Mouse (Mus musculus): ENCODE results near the gene Ankrd6. TPM values are rescaled to one million over a fixed set of nuclear protein-coding genes. Genes with fewer than 3 reads are reported as not detected.

Gene Ankrd6
- 3.0 and 3.4 TPM in 2 replicates for polyA plus RNA-seq (2014; fragmentation: Nextera tagmentation; extraction: Ambion mirVana)

DNA sequence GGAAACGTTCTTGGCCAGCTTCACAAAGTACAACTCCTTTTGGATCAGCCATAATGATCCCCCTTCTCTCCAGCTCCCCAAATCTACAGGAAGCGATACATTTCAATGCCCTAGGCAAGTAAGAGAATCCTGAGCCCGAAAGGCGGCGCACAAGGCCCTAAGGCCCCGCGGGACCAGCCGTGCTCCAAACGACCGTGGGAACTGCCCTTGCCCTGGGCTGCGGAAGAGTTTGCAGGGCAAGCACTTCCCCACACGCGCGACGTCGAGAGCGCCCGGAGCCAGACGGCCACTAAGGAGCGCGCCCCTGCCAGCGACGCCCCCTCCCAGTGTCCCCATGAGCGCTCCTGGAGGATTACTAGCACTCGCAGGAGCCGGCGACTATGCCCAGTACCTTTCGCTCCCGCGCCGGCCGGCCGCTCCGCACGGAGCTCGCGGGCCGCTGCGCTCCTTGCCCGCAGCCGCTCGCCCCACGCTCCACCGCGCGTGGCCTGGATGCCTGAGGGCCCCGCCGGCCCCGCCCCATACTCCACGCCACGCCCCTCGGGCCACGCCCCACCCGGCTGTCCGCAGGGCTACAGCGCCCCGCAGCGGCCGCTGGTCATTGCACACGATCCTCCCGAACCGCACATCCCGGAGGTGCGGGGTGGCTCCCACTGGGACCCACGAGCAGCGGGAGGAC is at the start of gene Ankrd6:
Gene Ankrd6, minus strand, starts transcription at position 486 of the 679 bp plus-strand sequence.
- Histone ChIP-seq H3K4me2 (peak within 1 kb of the TSS; percentile 100), H3K4me1 (replicated peaks; ENCODE audit: control insufficient read depth, insufficient read depth, low read length) (peaks cover 11% of the 10 kb centered on the region), H3K27me3 (replicated peaks; ENCODE audit: control insufficient read depth, insufficient read depth, low read length) (peaks cover 40% of the 10 kb centered on the region), H3K9ac (ENCODE audit: low read depth, low read length) (peak within 1 kb of the TSS; percentile 64), H3K27ac (ENCODE audit: low read depth, low read length) (no peak within 1 kb of the TSS), H3K36me3 (ENCODE audit: control insufficient read depth, insufficient read depth, low read length) (no peaks in the 10 kb centered on the region), H3K4me3 (ENCODE audit: low read depth, low read length) (peak within 1 kb of the TSS; percentile 76), H3K9me3 (ENCODE audit: control insufficient read depth, low read length) (no peaks in the 10 kb centered on the region)
- peak; percentile 88 for ATAC-seq (replicated peaks; ENCODE audit: low FRiP score)
- under 1% methylated on average over 66 of the region's 66 CpGs for WGBS
- DNase-seq (ENCODE audit: low spot score) = peak; percentile 82

DNA sequence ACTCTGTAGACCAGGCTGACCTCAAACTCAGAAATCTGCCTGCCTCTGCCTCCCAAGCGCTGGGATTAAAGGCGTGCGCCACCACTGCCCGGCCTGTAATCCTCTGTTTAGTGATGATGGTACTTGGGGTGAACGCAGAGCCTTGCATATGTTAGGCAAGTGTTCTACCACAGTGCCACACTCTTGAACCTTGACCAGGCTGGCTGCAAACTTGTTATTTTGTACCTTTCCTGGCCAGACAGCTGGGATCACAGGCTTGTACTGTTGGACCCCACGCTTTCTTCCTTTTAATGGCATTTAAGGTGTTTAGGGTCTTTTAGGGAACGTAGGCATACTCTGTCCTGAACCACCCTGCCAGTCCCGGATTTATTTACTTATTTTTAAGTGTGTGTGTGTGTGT is 48.4 kb upstream of the Ankrd6 start:
- H3K27ac ChIP-seq (ENCODE audit: low read depth, low read length) = no peak overlapping the region
- no peaks in the 10 kb centered on the region for H3K36me3 ChIP-seq (ENCODE audit: control insufficient read depth, insufficient read depth, low read length)
- 93% methylated on average over 8 of the region's 8 CpGs for WGBS
- H3K9ac ChIP-seq (ENCODE audit: low read depth, low read length) = no peak overlapping the region
- H3K4me2 ChIP-seq = no peak overlapping the region
- no peaks in the 10 kb centered on the region; the same call in 1 of the 2 replicates for H3K27me3 ChIP-seq (replicated peaks; ENCODE audit: control insufficient read depth, insufficient read depth, low read length)
- DNase-seq (ENCODE audit: low spot score) (no peak), ATAC-seq (replicated peaks; ENCODE audit: low FRiP score) (no peak)
- H3K9me3 ChIP-seq (ENCODE audit: control insufficient read depth, low read length) = no peaks in the 10 kb centered on the region
- no peaks in the 10 kb centered on the region for H3K4me1 ChIP-seq (replicated peaks; ENCODE audit: control insufficient read depth, insufficient read depth, low read length)
- H3K4me3 ChIP-seq (ENCODE audit: low read depth, low read length) = no peak overlapping the region

DNA sequence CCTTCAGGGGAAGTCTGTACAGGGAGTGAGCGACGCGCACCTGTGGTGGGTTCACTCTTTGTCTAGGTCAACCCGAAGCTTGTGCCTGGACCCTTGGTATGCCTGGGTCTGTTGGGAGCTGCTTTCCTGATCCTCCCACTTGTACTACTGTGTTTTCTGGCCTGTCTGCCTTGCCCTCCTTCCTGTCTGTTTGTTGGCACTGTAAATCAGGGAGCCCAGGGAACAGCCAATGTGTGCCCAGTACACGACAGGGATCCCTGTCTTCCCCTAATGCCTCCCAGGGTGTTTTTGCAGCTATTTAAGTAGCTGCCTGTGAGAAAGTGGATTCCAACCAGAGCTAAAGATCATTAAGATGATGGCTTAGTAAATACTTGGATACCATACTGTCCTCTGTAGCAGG is 46.9 kb upstream of the Ankrd6 start:
- H3K27ac ChIP-seq (ENCODE audit: low read depth, low read length) = no peak overlapping the region
- H3K36me3 ChIP-seq (ENCODE audit: control insufficient read depth, insufficient read depth, low read length) = no peaks in the 10 kb centered on the region
- H3K27me3 ChIP-seq (replicated peaks; ENCODE audit: control insufficient read depth, insufficient read depth, low read length) = no peaks in the 10 kb centered on the region
- no peak overlapping the region for H3K4me2 ChIP-seq
- H3K9ac ChIP-seq (ENCODE audit: low read depth, low read length) = no peak overlapping the region
- 86% methylated on average over 5 of the region's 5 CpGs for WGBS
- no peaks in the 10 kb centered on the region for H3K4me1 ChIP-seq (replicated peaks; ENCODE audit: control insufficient read depth, insufficient read depth, low read length)
- H3K9me3 ChIP-seq (ENCODE audit: control insufficient read depth, low read length) = no peaks in the 10 kb centered on the region
- ATAC-seq (replicated peaks; ENCODE audit: low FRiP score) (no peak), DNase-seq (ENCODE audit: low spot score) (no peak)
- H3K4me3 ChIP-seq (ENCODE audit: low read depth, low read length) = no peak overlapping the region

DNA sequence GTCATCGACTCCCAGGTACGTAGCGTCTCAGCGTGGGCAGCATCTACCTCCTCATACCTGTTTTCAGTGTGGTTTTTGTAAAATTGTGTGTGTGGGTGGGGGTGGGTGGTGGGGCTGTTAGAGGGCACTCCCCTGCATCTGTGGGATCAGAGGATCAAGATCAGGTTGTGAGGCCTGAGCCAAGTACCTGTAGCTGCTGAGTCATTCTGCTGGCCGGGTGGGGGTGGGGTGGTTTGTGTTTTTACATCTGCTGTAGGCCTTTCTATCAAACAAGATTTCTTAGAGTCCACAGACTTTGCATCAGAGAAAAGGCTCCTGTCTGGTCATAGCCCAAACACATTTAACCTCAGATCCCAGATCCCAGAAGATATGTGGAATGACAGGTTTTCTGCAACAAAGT is 45.4 kb upstream of the Ankrd6 start:
- Histone ChIP-seq H3K4me3 (ENCODE audit: low read depth, low read length) (no peak overlapping the region), H3K4me2 (no peak overlapping the region), H3K36me3 (ENCODE audit: control insufficient read depth, insufficient read depth, low read length) (no peaks in the 10 kb centered on the region), H3K4me1 (replicated peaks; ENCODE audit: control insufficient read depth, insufficient read depth, low read length) (no peaks in the 10 kb centered on the region), H3K27me3 (replicated peaks; ENCODE audit: control insufficient read depth, insufficient read depth, low read length) (no peaks in the 10 kb centered on the region), H3K9ac (ENCODE audit: low read depth, low read length) (no peak overlapping the region), H3K9me3 (ENCODE audit: control insufficient read depth, low read length) (no peaks in the 10 kb centered on the region), H3K27ac (ENCODE audit: low read depth, low read length) (no peak overlapping the region)
- ATAC-seq (replicated peaks; ENCODE audit: low FRiP score) (no peak), DNase-seq (ENCODE audit: low spot score) (no peak)
- 87% methylated on average over 5 of the region's 5 CpGs for WGBS

DNA sequence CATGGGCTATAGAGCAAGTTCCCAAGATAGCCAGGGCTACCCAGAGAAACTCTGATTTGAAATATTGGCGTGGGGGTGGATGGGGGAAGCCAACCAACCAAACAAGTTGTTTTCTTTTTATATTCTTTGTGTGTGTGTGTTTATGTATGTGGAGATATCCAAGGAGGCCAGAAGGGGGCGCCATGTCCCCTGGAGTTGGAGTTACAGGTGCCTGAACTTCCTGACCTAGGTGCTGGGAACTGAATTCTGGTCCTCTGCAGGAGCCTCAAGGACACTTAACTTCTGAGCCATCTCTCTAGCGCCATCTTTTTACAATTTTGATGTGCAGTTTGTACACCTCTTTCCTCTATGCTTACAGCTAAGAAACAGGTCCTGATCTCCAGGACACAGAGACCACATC is 43.5 kb upstream of the Ankrd6 start:
- no peaks in the 10 kb centered on the region; the same call in 1 of the 2 replicates for H3K27me3 ChIP-seq (replicated peaks; ENCODE audit: control insufficient read depth, insufficient read depth, low read length)
- no peaks in the 10 kb centered on the region for H3K36me3 ChIP-seq (ENCODE audit: control insufficient read depth, insufficient read depth, low read length)
- no peak for DNase-seq (ENCODE audit: low spot score)
- H3K4me3 ChIP-seq (ENCODE audit: low read depth, low read length) = no peak overlapping the region
- H3K9ac ChIP-seq (ENCODE audit: low read depth, low read length) = no peak overlapping the region
- H3K4me2 ChIP-seq = no peak overlapping the region
- 63% methylated on average over 3 of the region's 3 CpGs for WGBS
- no peak overlapping the region for H3K27ac ChIP-seq (ENCODE audit: low read depth, low read length)
- no peak for ATAC-seq (replicated peaks; ENCODE audit: low FRiP score)
- no peaks in the 10 kb centered on the region for H3K9me3 ChIP-seq (ENCODE audit: control insufficient read depth, low read length)
- no peaks in the 10 kb centered on the region; the same call in 1 of the 2 replicates for H3K4me1 ChIP-seq (replicated peaks; ENCODE audit: control insufficient read depth, insufficient read depth, low read length)

DNA sequence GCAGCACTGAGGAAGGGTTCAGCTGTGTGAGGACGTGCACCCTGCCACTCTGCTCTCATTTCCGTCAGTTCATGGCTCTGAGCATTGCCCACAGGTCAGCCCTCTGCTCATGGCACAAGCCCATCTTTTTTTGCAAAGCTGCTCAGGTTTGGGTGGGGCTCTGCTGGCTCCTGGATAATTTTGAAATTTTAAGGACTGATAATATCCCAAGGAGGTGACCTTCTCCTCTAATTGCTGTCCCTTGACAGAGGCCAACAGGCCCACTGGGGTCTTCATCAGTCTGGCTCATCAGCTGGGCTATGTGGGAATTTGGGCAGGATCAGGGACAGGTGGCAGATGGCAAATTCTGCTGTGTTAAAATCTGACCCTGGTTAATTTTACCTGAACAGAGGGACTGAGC is 38.7 kb upstream of the Ankrd6 start:
- peaks cover 13% of the 10 kb centered on the region for H3K27me3 ChIP-seq (replicated peaks; ENCODE audit: control insufficient read depth, insufficient read depth, low read length)
- no peak overlapping the region for H3K4me2 ChIP-seq
- H3K4me3 ChIP-seq (ENCODE audit: low read depth, low read length) = no peak overlapping the region
- no peak for DNase-seq (ENCODE audit: low spot score)
- peaks cover 11% of the 10 kb centered on the region for H3K4me1 ChIP-seq (replicated peaks; ENCODE audit: control insufficient read depth, insufficient read depth, low read length)
- ATAC-seq (replicated peaks; ENCODE audit: low FRiP score) = no peak
- H3K9me3 ChIP-seq (ENCODE audit: control insufficient read depth, low read length) = no peaks in the 10 kb centered on the region
- no peak overlapping the region for H3K27ac ChIP-seq (ENCODE audit: low read depth, low read length)
- H3K36me3 ChIP-seq (ENCODE audit: control insufficient read depth, insufficient read depth, low read length) = no peaks in the 10 kb centered on the region
- H3K9ac ChIP-seq (ENCODE audit: low read depth, low read length) = no peak overlapping the region
- 72% methylated on average over 2 of the region's 2 CpGs for WGBS

DNA sequence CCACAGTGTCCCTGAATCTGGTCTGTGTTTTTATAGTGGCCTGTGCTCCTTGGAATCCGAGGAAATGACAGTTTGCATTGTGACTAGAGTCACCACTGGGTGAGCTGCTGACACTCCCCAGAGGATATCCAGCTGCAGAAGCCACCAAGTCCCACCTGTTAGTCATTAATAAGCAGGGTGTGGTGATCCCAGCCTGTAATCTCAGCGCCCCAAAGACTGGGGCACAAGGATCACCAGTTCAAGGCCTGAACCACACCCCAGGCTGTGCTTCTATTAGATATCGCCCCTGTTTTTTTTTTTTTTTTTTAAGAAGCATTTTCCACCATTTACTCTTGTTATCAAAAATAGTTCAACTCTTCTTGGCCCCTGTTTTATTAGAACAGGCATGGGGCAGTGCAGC is 36.4 kb upstream of the Ankrd6 start:
- H3K36me3 ChIP-seq (ENCODE audit: control insufficient read depth, insufficient read depth, low read length) = no peaks in the 10 kb centered on the region
- 31% methylated on average over 3 of the region's 3 CpGs for WGBS
- H3K4me1 ChIP-seq (replicated peaks; ENCODE audit: control insufficient read depth, insufficient read depth, low read length) = peaks cover 21% of the 10 kb centered on the region
- no peak overlapping the region for H3K9ac ChIP-seq (ENCODE audit: low read depth, low read length)
- peak overlapping the region; percentile 87; the same call in 1 of the 2 replicates for H3K27ac ChIP-seq (ENCODE audit: low read depth, low read length)
- H3K4me2 ChIP-seq = peak overlapping the region; percentile 99; the same call in 1 of the 2 replicates
- peaks cover 36% of the 10 kb centered on the region for H3K27me3 ChIP-seq (replicated peaks; ENCODE audit: control insufficient read depth, insufficient read depth, low read length)
- DNase-seq (ENCODE audit: low spot score) (no peak), ATAC-seq (replicated peaks; ENCODE audit: low FRiP score) (peak; percentile 96)
- no peaks in the 10 kb centered on the region for H3K9me3 ChIP-seq (ENCODE audit: control insufficient read depth, low read length)
- no peak overlapping the region for H3K4me3 ChIP-seq (ENCODE audit: low read depth, low read length)

DNA sequence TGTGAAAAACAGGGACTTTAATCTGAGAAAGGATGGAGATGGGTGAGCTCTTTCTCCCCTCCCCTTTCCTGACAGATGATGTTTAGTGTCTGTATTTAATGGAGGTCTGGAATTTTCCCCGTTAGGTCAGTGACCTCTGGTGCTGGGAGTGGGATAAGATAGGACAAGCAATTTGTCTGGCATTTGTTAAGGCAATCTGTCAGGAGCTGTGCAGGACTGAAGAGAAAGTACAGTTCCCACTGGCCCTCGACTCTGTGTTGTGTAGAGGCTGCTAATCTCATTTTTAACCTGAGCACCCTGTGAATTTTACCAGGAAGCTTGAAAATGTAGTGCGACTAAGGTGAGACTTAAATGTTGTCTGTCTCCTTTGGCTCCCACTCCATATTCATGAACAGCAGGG is 35.0 kb upstream of the Ankrd6 start:
- Histone ChIP-seq H3K4me2 (peak overlapping the region; percentile 99), H3K9ac (ENCODE audit: low read depth, low read length) (no peak overlapping the region), H3K4me3 (ENCODE audit: low read depth, low read length) (0 out of 2 replicates have a peak overlapping the region, but pooled peaks have one; percentile 22), H3K27ac (ENCODE audit: low read depth, low read length) (no peak overlapping the region), H3K4me1 (replicated peaks; ENCODE audit: control insufficient read depth, insufficient read depth, low read length) (peaks cover 27% of the 10 kb centered on the region), H3K36me3 (ENCODE audit: control insufficient read depth, insufficient read depth, low read length) (no peaks in the 10 kb centered on the region), H3K27me3 (replicated peaks; ENCODE audit: control insufficient read depth, insufficient read depth, low read length) (peaks cover 49% of the 10 kb centered on the region), H3K9me3 (ENCODE audit: control insufficient read depth, low read length) (no peaks in the 10 kb centered on the region)
- WGBS = 15% methylated on average over 3 of the region's 3 CpGs
- no peak for DNase-seq (ENCODE audit: low spot score)
- ATAC-seq (replicated peaks; ENCODE audit: low FRiP score) = no peak

Data from liver, embryonic 11.5 days (tissue).